Mouse (Mus musculus) gastrocnemius, adult 18-20 months (tissue): ENCODE measurements at regions not wholly inside any gene's neighbourhood (a gene's known extent, or its start where the extent isn't known, plus 50 kb on each side); places are given as distances from the start of the nearest gene placed in this dataset.
"Not testable (repeated sequence)": the region's sequence is repeated elsewhere in the genome, so short reads cannot be mapped to it uniquely, and the experiment has no call there.

ENCODE experiments used
- DNase-seq: peaks from one replicate; pipeline ENCODE4 v3.0.0; 2021; ENCODE audit warnings: low spot score

GRCm38 (mm10) chr2:71597956-71598355 is 51.4 kb upstream of the Dlx2 start:
- DNase-seq = no peak

GRCm38 (mm10) chr2:71598368-71598767 is 51.8 kb upstream of the Dlx2 start:
- no peak for DNase-seq

GRCm38 (mm10) chr2:71598778-71599177 is 52.2 kb upstream of the Dlx2 start:
- peak; percentile 64 for DNase-seq

DNA sequence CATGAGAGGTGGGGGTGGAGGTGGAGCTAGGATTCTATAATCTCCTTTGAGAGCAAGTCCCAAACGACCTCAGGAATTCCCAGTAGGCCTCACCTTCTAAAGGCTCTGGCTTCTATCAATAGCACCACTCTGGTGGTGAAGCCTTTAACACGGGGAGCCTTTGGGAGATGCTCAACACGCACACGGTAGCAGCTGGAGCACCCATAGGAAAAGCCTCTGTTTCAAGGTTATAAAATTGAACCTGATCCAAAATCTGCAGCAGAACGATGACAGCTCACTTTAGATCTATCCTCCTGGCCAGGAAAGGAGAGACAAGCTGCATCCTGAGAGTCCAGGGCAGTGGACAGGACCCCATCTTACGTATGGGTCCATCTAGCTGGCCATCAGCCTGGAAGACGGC is 53.7 kb upstream of the Dlx2 start:
- DNase-seq = no peak

DNA sequence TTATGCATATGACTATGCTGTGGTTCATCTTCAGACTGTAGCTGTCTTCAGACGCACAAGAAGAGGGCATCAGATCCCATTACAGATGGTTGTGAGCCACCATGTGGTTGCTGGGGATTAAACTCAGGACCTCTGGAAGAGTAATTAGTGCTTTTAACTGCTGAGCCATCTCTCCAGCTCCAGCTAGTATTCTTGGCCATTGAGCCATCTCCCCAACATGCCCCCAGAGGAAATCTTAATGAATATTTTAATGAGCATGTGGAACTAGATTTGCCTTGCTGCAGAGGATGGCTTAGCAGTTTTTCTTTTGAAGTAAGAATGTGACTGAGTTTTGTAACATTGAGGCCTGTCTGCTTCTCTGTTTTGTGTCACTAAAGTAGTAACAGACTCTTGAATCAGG is 54.4 kb upstream of the Dlx2 start:
- DNase-seq = no peak

DNA sequence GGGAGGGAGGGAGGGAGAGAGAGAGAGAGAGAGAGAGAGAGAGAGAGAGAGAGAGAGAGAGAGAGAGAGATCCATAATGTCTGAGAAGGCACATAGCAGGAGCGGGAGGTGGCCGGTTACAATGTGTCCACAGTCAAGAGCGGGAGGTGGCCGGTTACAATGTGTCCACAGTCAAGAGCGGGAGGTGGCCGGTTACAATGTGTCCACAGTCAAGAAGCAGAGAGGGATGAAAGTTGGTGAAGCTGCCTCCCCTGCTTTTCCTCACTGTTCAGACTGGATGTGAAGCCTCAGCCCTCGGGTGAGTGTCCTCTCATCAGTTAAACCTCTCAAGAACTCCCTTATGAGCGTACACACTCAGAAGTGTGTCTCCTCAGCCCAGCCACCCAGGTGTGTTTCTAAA is 57.2 kb upstream of the Dlx2 start:
- not testable (repeated sequence) for DNase-seq

DNA sequence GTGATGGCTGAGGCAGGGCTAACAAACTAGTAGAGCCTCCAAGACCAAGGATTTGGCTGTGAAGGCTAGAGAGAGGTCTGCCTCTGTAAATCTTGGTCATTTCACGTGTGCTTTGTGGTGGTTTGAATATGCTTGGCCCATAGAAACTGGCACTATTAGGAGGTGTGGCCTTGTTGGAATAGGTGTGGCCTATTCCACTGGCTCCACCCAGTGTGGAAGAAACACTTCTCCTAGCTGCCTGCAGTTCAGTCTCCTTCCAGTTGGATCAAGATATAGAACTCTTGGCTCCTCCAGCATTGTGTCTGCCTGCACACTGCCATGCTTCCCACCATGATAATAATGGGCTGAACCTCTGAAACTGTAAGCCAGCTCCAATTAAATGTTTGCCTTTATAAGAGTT is 59.1 kb upstream of the Dlx2 start:
- DNase-seq = no peak

DNA sequence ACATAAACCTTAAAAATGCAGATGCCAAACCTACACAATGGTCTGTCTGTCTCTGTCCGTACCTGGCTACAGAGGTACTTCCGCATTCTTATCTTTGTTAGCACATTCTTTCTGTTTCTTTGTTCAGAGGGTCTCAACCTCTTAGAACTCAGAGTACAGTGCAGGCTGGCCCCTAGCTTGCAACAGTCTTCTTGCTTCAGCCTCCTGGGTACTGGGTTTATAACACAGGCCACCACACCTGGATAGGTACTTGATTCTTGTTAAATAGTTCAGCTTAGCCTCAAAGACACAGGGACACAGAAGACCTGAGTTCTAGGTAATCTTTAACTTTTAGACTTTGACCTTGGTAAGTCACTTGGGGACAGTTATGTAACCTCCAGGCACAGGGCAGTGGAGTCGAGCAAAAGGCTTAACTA is 60.5 kb upstream of the Dlx2 start:
- DNase-seq = no peak

- DNase-seq = no peak
Observed at GRCm38 (mm10) chr2:71613216-71613615, 66.7 kb upstream of the Dlx2 start.

DNA sequence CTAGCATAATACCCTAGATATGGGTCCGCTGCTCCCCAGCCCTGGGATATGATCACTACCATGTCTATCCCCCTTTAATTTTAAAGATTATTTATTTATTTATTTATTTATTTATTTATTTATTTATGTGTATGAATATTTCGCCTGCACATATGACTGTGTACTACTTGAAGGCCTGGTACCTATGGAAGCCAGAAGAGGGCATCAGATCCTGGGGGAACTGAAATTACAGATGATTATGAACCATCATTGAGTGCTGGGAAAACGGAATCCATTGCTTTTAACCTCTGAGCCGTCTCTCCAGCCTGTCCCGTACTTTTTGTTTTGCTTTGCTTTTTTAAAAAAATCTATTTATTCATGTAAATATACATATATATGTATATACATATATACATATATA is 70.0 kb upstream of the Dlx2 start:
- DNase-seq = no peak

GRCm38 (mm10) chr2:71621458-71621857 is 74.9 kb upstream of the Dlx2 start:
- no peak for DNase-seq

GRCm38 (mm10) chr2:71622532-71623099 is 76.1 kb upstream of the Dlx2 start:
- no peak for DNase-seq

- no peak for DNase-seq
Observed at GRCm38 (mm10) chr2:71623134-71623533, 76.6 kb upstream of the Dlx2 start.

- no peak for DNase-seq
Observed at GRCm38 (mm10) chr2:71625298-71625902, 78.8 kb upstream of the Dlx2 start.

DNA sequence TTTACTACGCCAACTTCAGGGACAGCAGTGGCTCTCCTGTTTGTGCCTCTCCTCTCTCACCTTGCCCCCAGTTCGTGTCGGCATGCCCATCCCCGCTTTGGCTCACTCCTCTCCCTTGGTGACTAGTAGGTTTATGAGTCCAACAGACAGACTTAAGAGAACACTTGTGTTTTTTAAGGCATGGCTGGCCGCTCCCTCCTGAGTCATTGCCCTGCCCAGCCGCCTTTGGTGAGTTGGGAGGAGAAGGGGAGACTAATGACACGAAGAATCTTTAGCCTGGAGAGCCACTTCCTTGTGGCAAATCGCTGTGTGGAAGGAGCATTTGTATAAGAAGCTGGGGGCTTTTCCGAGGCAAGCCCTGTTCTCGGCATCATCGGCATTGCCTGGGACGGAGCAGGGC is 79.8 kb upstream of the Dlx2 start:
- no peak for DNase-seq

DNA sequence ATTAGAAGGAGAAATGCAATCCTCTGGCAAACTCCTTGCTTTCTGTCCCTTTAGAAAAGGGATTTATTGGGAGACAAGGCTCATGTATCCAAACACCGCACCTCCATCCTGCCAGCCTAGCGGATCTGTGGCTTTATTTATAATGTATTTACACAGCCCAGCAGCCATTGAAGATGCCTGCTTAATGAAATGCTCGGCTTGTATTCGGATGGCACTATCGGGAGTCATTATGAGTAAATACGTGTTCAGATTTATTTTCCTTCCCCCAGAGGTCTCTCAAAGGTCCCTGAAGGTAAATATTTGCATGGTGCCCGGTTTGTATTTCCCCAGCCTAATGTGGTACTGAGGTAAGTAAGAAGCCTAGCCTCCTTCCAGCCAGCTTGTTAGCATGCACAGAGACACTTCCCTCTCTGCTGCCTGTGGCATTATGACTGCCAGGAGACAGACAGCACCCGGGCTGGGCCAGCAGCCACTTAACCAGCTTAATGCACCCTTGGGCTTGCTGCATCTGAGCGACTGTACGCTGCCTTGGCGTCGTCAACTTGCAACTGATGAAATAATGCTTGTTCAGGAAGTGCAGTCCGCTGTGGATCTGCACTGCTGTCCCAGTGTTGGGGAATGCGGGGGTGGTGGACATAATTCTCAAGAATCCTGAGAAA is 80.7 kb upstream of the Dlx2 start:
- no peak for DNase-seq

DNA sequence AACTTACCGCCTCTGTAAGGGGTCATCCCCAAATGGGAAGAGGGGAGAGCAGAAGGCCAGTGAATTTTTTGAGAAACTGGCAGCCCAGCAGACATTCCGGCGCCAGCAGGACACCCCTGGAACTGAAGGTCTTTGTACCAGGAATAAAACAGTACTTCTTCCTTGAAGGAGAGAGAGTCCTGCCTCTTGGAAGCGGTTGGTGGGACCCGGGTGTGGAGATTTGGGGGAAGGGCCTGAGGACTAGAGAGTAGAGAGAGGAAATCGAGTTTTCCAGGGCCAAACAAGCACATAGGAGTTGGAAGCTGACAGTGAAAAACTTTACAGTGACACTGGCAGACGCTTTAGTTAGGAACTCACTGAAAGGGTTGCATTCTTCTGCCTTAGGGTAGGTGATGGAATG is 82.3 kb upstream of the Dlx2 start:
- no peak for DNase-seq

GRCm38 (mm10) chr2:71629301-71630142 is 83.0 kb upstream of the Dlx2 start:
- no peak for DNase-seq

- DNase-seq = no peak
Observed at GRCm38 (mm10) chr2:71630143-71630463, 83.5 kb upstream of the Dlx2 start.

GRCm38 (mm10) chr2:71633471-71633870 is 86.9 kb upstream of the Dlx2 start:
- no peak for DNase-seq

GRCm38 (mm10) chr2:71634471-71634870 is 87.9 kb upstream of the Dlx2 start:
- DNase-seq = no peak

- no peak for DNase-seq
Observed at GRCm38 (mm10) chr2:71636134-71636533, 89.6 kb upstream of the Dlx2 start.

GRCm38 (mm10) chr2:71636590-71636989 is 90.0 kb upstream of the Dlx2 start:
- DNase-seq = no peak
